Mouse (Mus musculus) ES-E14 (cell line): ENCODE measurements around the gene Rmi2.

Experiments
- MAFK ChIP-seq: IDR thresholded peaks from 2 replicates; pipeline ENCODE4 v1.6.1; 2014; ENCODE audit warnings: mild to moderate bottlenecking, low read depth, low read length, inconsistent platforms; ENCODE audit not compliant: insufficient read depth
- ZC3H11A ChIP-seq: IDR thresholded peaks from 2 replicates; pipeline ENCODE4 v1.6.1; 2012; ENCODE audit warnings: low read depth, mild to moderate bottlenecking, inconsistent platforms, low read length, borderline replicate concordance
- ZNF384 ChIP-seq: IDR thresholded peaks from 2 replicates; pipeline ENCODE4 v1.6.1; 2012; ENCODE audit warnings: low read depth, low read length, inconsistent platforms

GRCm38 (mm10) chr16:10916271-10916670 lies 81.4 kb downstream of the Rmi2 start:
- TF ChIP-seq MAFK (no peak), ZNF384 (no peak), ZC3H11A (no peak)
